In the genomic region with DNA sequence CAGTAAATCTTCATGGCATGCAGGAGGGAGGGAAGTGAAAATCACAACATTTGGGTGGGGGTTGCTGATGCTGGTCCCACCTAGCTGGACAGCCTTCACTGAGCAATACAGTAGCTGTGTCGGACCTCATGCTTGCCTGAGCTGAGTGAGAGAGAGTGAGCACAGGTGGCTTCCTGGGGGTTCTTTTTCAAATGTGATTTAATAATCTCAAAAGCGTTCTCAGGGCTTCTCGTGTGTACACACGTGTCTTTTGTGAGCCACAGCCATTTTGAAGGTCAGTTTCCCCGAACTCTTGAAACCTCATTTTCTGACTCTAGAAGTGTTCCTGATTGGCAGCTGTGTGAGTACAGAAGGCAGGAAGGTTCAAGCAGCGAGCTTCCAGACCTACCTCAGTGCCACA, we compare ENCODE assay signal across 18 mouse cellular contexts.
DNase-seq lines count a peak whose midpoint lies in the region; ATAC-seq and TF ChIP-seq lines count a peak whose summit lies in the region.
"Had no signal": no experiment of that assay in that cellular context is flagged by ENCODE, and none has a peak within 500 bp of the region (broad histone marks: within the 10 kb centered on the region; RNA-seq: fewer than 3 reads in every experiment).

No protein-coding gene starts in this region.

- peaks cover 4 to 54% of the 10 kb centered on the region in 2 experiments for H3K4me1 ChIP-seq in CH12.LX (ENCODE audit: control insufficient read depth in 1 of 2, insufficient read depth in 2 of 2)
- no peaks in the 10 kb centered on the region for H3K4me1 ChIP-seq in midbrain, embryonic 14.5 days (ENCODE audit: control insufficient read depth, insufficient read depth, low read length)
- H3K4me1 ChIP-seq: embryonic facial prominence, embryonic 10.5 days; embryonic facial prominence, embryonic 12.5 days; forebrain, embryonic 13.5 days; forebrain, embryonic 15.5 days had no signal

- TF ChIP-seq CTCF in CH12.LX (conservative IDR thresholded peaks at IDR 0.05 in 1 of 2, IDR thresholded peaks at IDR 0.05 in 1 of 2; ENCODE audit: low read depth in 2 of 2, low read length in 2 of 2), result no peak

- no peak for TF ChIP-seq EP300 in CH12.LX (IDR thresholded peaks at IDR 0.05; ENCODE audit: low read length)

- no peak for TF ChIP-seq POLR2A in CH12.LX (IDR thresholded peaks at IDR 0.05; ENCODE audit: low read depth, low read length)

- in situ Hi-C loops in CH12.LX (cut with MboI; ENCODE audit: low pct_ligation_motif_present, low pct_unique_long_range_greater_than_20kb, low sequenced_read_pairs), result no loop called here

- no peaks in the 10 kb centered on the region for H3K79me2 ChIP-seq in CH12.LX (replicated peaks; ENCODE audit: control insufficient read depth, extremely low read depth, insufficient read depth, poor library complexity, severe bottlenecking)

- dilution Hi-C loops in CH12.LX (cut with MboI; ENCODE audit: extremely low pct_ligation_motif_present, extremely low pct_unique_long_range_greater_than_20kb, low sequenced_read_pairs), result no loop called here

- H3K4me3 ChIP-seq in CH12.LX (replicated peaks in 1 of 3; ENCODE audit: low read depth in 2 of 3, low read length in 2 of 3, poor library complexity in 1 of 3), result no peak overlapping the region
- H3K4me3 ChIP-seq in midbrain, embryonic 14.5 days (replicated peaks; ENCODE audit: low read depth, low read length), result no peak overlapping the region
- H3K4me3 ChIP-seq: embryonic facial prominence, embryonic 10.5 days; embryonic facial prominence, embryonic 12.5 days; forebrain, embryonic 13.5 days; forebrain, embryonic 15.5 days had no signal

- DNase-seq in A20 (ENCODE audit: low read depth, low spot score) (peak; percentile 90), CH12.LX (ENCODE audit: extremely low read depth) (peak; percentile 38)
- no peak for DNase-seq in midbrain, embryonic 14.5 days
- no peak for DNase-seq in cerebellum, postnatal 36 days
- DNase-seq: adrenal gland, adult 2 months; adrenal gland, postnatal 10 days; adrenal gland, postnatal 25 days; cerebellum, adult 11 months; cerebellum, adult 18-20 months; cerebellum, adult 8-10 months; cerebellum, adult 9-11 months; cerebellum, postnatal 14 days; forebrain, postnatal 0 days had no signal

- ATAC-seq in neutrophil, adult 5-6 weeks (ENCODE audit: extremely low read depth, insufficient number of reproducible peaks, low FRiP score, poor library complexity, severe bottlenecking), result peak; percentile 9; the same call in 1 of the 2 replicates
- ATAC-seq in midbrain, embryonic 14.5 days (ENCODE audit: low FRiP score, low TSS enrichment), result no peak
- ATAC-seq: forebrain, embryonic 13.5 days; forebrain, embryonic 15.5 days; forebrain, postnatal 0 days had no signal

- peak overlapping the region; percentile 92; the same call in 1 of the 2 replicates for H3K4me2 ChIP-seq in CH12.LX (ENCODE audit: insufficient read depth, low read depth, poor library complexity, severe bottlenecking)
- H3K4me2 ChIP-seq in midbrain, embryonic 14.5 days (ENCODE audit: low read length), result no peak overlapping the region
- H3K4me2 ChIP-seq: embryonic facial prominence, embryonic 12.5 days; forebrain, embryonic 13.5 days; forebrain, embryonic 15.5 days had no signal

- no peaks in the 10 kb centered on the region for H3K9me3 ChIP-seq in CH12.LX (replicated peaks; ENCODE audit: low read length)
- no peaks in the 10 kb centered on the region for H3K9me3 ChIP-seq in midbrain, embryonic 14.5 days (ENCODE audit: control insufficient read depth, low read length)
- H3K9me3 ChIP-seq: embryonic facial prominence, embryonic 10.5 days; embryonic facial prominence, embryonic 12.5 days; forebrain, embryonic 13.5 days; forebrain, embryonic 15.5 days had no signal

- 89% methylated on average over 6 of the region's 6 CpGs for WGBS in midbrain, embryonic 14.5 days

- no peaks in the 10 kb centered on the region for H3K27me3 ChIP-seq in CH12.LX (replicated peaks)
- no peaks in the 10 kb centered on the region for H3K27me3 ChIP-seq in midbrain, embryonic 14.5 days (ENCODE audit: control insufficient read depth, insufficient read depth, low read length)
- H3K27me3 ChIP-seq: embryonic facial prominence, embryonic 12.5 days; forebrain, embryonic 13.5 days; forebrain, embryonic 15.5 days had no signal

- H3K9ac ChIP-seq in CH12.LX (ENCODE audit: insufficient read depth, low read depth), result no peak overlapping the region
- no peak overlapping the region for H3K9ac ChIP-seq in midbrain, embryonic 14.5 days (replicated peaks; ENCODE audit: low read length)
- H3K9ac ChIP-seq: embryonic facial prominence, embryonic 12.5 days; forebrain, embryonic 13.5 days; forebrain, embryonic 15.5 days; forebrain, postnatal 0 days had no signal

- TF ChIP-seq RAD21 in CH12.LX (IDR thresholded peaks at IDR 0.05; ENCODE audit: low read depth, low read length), result no peak

- no peak overlapping the region for H3K27ac ChIP-seq in CH12.LX (ENCODE audit: insufficient read depth, low read depth)
- H3K27ac ChIP-seq in midbrain, embryonic 14.5 days (replicated peaks; ENCODE audit: low read depth, low read length), result no peak overlapping the region
- H3K27ac ChIP-seq: embryonic facial prominence, embryonic 10.5 days; embryonic facial prominence, embryonic 12.5 days; forebrain, embryonic 13.5 days; forebrain, embryonic 15.5 days had no signal

- no peaks in the 10 kb centered on the region for H3K36me3 ChIP-seq in CH12.LX (replicated peaks in 1 of 2; ENCODE audit: control insufficient read depth in 1 of 2, insufficient read depth in 1 of 2, low read length in 1 of 2)
- no peaks in the 10 kb centered on the region for H3K36me3 ChIP-seq in midbrain, embryonic 14.5 days (ENCODE audit: control insufficient read depth, insufficient read depth, low read length)
- H3K36me3 ChIP-seq: embryonic facial prominence, embryonic 10.5 days; embryonic facial prominence, embryonic 12.5 days; forebrain, embryonic 15.5 days had no signal

TF ChIP-seq in CH12.LX, 34 proteins besides CTCF, POLR2A, EP300 and RAD21:
- peak; percentile 60 for TF ChIP-seq MYC (IDR thresholded peaks at IDR 0.05; ENCODE audit: low read depth, low read length)
- TF ChIP-seq MAFK (IDR thresholded peaks at IDR 0.05; ENCODE audit: insufficient replicate concordance, low read length), result no peak
- no peak for TF ChIP-seq JUND (conservative IDR thresholded peaks at IDR 0.05; ENCODE audit: low read depth, low read length)
- TF ChIP-seq ZMIZ1 (IDR thresholded peaks at IDR 0.05; ENCODE audit: low read depth, low read length), result no peak
- TF ChIP-seq CHD2 (IDR thresholded peaks at IDR 0.05; ENCODE audit: low read length), result no peak
- TF ChIP-seq MAX (IDR thresholded peaks at IDR 0.05; ENCODE audit: low read length), result peak; percentile 86
- TF ChIP-seq BHLHE40 (IDR thresholded peaks at IDR 0.05; ENCODE audit: low read depth, low read length), result peak; percentile 43; the same call in 1 of the 2 replicates
- peak; percentile 25; the same call in 1 of the 2 replicates for TF ChIP-seq IRF4 (IDR thresholded peaks at IDR 0.05; ENCODE audit: low read depth, low read length)
- TF ChIP-seq PAX5 (IDR thresholded peaks at IDR 0.05; ENCODE audit: low read length), result no peak

Comparison
In these comparisons a context has a peak if more than half of its experiments do, and no peak if none do; other contexts are left out.
1. DNase-seq: peak in A20 (single experiment) and CH12.LX (single experiment); none in midbrain, embryonic 14.5 days (single experiment) and cerebellum, postnatal 36 days (0 of 2).